Mouse (Mus musculus): ENCODE results near the gene Prkag3. TPM values are rescaled to one million over a fixed set of nuclear protein-coding genes. Genes with fewer than 3 reads are reported as not detected.

Gene Prkag3
- polyA plus RNA-seq, 1 experiment from 2014 or later: 0.21 TPM

- no peak overlapping the region for H3K4me3 ChIP-seq
- peaks cover 15% of the 10 kb centered on the region for H3K27me3 ChIP-seq
- no peaks in the 10 kb centered on the region for H3K36me3 ChIP-seq
- no peak overlapping the region for H3K4me2 ChIP-seq (replicated peaks)
- H3K27ac ChIP-seq: no peak overlapping the region
- WGBS: 89% methylated on average over 8 of the region's 8 CpGs
- no peak for ATAC-seq (ENCODE audit: low FRiP score)
- no peak overlapping the region for H3K9ac ChIP-seq
- no peaks in the 10 kb centered on the region for H3K9me3 ChIP-seq (replicated peaks)
- peaks cover 2% of the 10 kb centered on the region for H3K4me1 ChIP-seq
These were observed 4.4 kb upstream of the Prkag3 start for GRCm38 (mm10) chr1:74753266-74753974.

- Histone ChIP-seq H3K4me2 (replicated peaks) (no peak overlapping the region), H3K27ac (no peak overlapping the region), H3K27me3 (peaks cover 20% of the 10 kb centered on the region), H3K9ac (no peak overlapping the region), H3K4me1 (peaks cover 2% of the 10 kb centered on the region), H3K36me3 (no peaks in the 10 kb centered on the region), H3K9me3 (replicated peaks) (no peaks in the 10 kb centered on the region), H3K4me3 (no peak overlapping the region)
- no peak for ATAC-seq (ENCODE audit: low FRiP score)
- WGBS: 94% methylated on average over 3 of the region's 3 CpGs
These were observed 3.8 kb upstream of the Prkag3 start for GRCm38 (mm10) chr1:74752833-74753232.

GRCm38 (mm10) chr1:74752150-74752549 is 3.1 kb upstream of the Prkag3 start:
- WGBS: 84% methylated on average over 8 of the region's 8 CpGs
- H3K4me2 ChIP-seq (replicated peaks): no peak overlapping the region
- peaks cover 26% of the 10 kb centered on the region for H3K27me3 ChIP-seq
- H3K4me3 ChIP-seq: no peak overlapping the region
- H3K9me3 ChIP-seq (replicated peaks): no peaks in the 10 kb centered on the region
- no peak overlapping the region for H3K9ac ChIP-seq
- no peaks in the 10 kb centered on the region for H3K36me3 ChIP-seq
- no peak overlapping the region for H3K27ac ChIP-seq
- ATAC-seq (ENCODE audit: low FRiP score): no peak
- peaks cover 2% of the 10 kb centered on the region for H3K4me1 ChIP-seq

- Histone ChIP-seq H3K27ac (no peak overlapping the region), H3K36me3 (no peaks in the 10 kb centered on the region), H3K9ac (no peak overlapping the region), H3K4me1 (peaks cover 2% of the 10 kb centered on the region), H3K27me3 (peaks cover 30% of the 10 kb centered on the region), H3K9me3 (replicated peaks) (no peaks in the 10 kb centered on the region), H3K4me3 (no peak overlapping the region), H3K4me2 (replicated peaks) (no peak overlapping the region)
- WGBS: 80% methylated on average over 4 of the region's 4 CpGs
- no peak for ATAC-seq (ENCODE audit: low FRiP score)
These were observed 1.7 kb upstream of the Prkag3 start for GRCm38 (mm10) chr1:74750683-74751082.

- no peak overlapping the region for H3K4me3 ChIP-seq
- no peaks in the 10 kb centered on the region for H3K36me3 ChIP-seq
- H3K4me2 ChIP-seq (replicated peaks): no peak overlapping the region
- WGBS: 76% methylated on average over 7 of the region's 7 CpGs
- peaks cover 30% of the 10 kb centered on the region for H3K27me3 ChIP-seq
- H3K9me3 ChIP-seq (replicated peaks): no peaks in the 10 kb centered on the region
- ATAC-seq (ENCODE audit: low FRiP score): no peak
- H3K4me1 ChIP-seq: peaks cover 2% of the 10 kb centered on the region
- no peak overlapping the region for H3K9ac ChIP-seq
- no peak overlapping the region for H3K27ac ChIP-seq
These were observed 280 bp upstream of the Prkag3 start for GRCm38 (mm10) chr1:74749301-74749700.

GRCm38 (mm10) chr1:74747335-74747734 is 1.7 kb downstream of the Prkag3 start:
- Histone ChIP-seq H3K36me3 (no peaks in the 10 kb centered on the region), H3K4me1 (peaks cover 2% of the 10 kb centered on the region), H3K9me3 (replicated peaks) (no peaks in the 10 kb centered on the region), H3K9ac (no peak overlapping the region), H3K27ac (no peak overlapping the region), H3K4me2 (replicated peaks) (no peak overlapping the region), H3K27me3 (peaks cover 30% of the 10 kb centered on the region), H3K4me3 (no peak overlapping the region)
- ATAC-seq (ENCODE audit: low FRiP score): no peak
- 75% methylated on average over 5 of the region's 5 CpGs for WGBS

- Histone ChIP-seq H3K27ac (no peak overlapping the region), H3K4me3 (no peak overlapping the region), H3K36me3 (no peaks in the 10 kb centered on the region), H3K4me1 (no peaks in the 10 kb centered on the region), H3K9me3 (replicated peaks) (no peaks in the 10 kb centered on the region), H3K4me2 (replicated peaks) (no peak overlapping the region), H3K9ac (no peak overlapping the region), H3K27me3 (0 out of 2 replicates have a peak, but pooled peaks cover 2% of the 10 kb centered on the region)
- 77% methylated on average over 7 of the region's 7 CpGs for WGBS
- ATAC-seq (ENCODE audit: low FRiP score): no peak
These were observed 8.2 kb downstream of the Prkag3 start for GRCm38 (mm10) chr1:74740846-74741245.

- WGBS: 85% methylated on average over 7 of the region's 7 CpGs
These were observed 11.5 kb downstream of the Prkag3 start for GRCm38 (mm10) chr1:74737500-74737899.

GRCm38 (mm10) chr1:74736977-74737376 is 12.0 kb downstream of the Prkag3 start:
- no peak for ATAC-seq (ENCODE audit: low FRiP score)
- no peak overlapping the region for H3K4me3 ChIP-seq
- no peak overlapping the region for H3K9ac ChIP-seq
- H3K4me1 ChIP-seq: no peaks in the 10 kb centered on the region
- WGBS: 94% methylated on average over 12 of the region's 12 CpGs
- H3K27ac ChIP-seq: no peak overlapping the region
- no peaks in the 10 kb centered on the region for H3K36me3 ChIP-seq
- 0 out of 2 replicates have a peak, but pooled peaks cover 2% of the 10 kb centered on the region for H3K27me3 ChIP-seq
- no peak overlapping the region for H3K4me2 ChIP-seq (replicated peaks)
- no peaks in the 10 kb centered on the region for H3K9me3 ChIP-seq (replicated peaks)

More at GRCm38 (mm10) chr1:74737500-74737899, 11.5 kb downstream of the Prkag3 start:
- ATAC-seq (ENCODE audit: low FRiP score): no peak
- no peaks in the 10 kb centered on the region for H3K36me3 ChIP-seq
- no peaks in the 10 kb centered on the region for H3K4me1 ChIP-seq
- H3K27ac ChIP-seq: no peak overlapping the region
- 0 out of 2 replicates have a peak, but pooled peaks cover 2% of the 10 kb centered on the region for H3K27me3 ChIP-seq
- H3K4me3 ChIP-seq: no peak overlapping the region
- no peaks in the 10 kb centered on the region for H3K9me3 ChIP-seq (replicated peaks)
- no peak overlapping the region for H3K4me2 ChIP-seq (replicated peaks)
- H3K9ac ChIP-seq: no peak overlapping the region

- WGBS: 75% methylated on average over 8 of the region's 8 CpGs
- ATAC-seq (ENCODE audit: low FRiP score): no peak
These were observed 20.6 kb downstream of the Prkag3 start for GRCm38 (mm10) chr1:74728446-74728845.

GRCm38 (mm10) chr1:74726674-74727073 is 22.3 kb downstream of the Prkag3 start:
- no peaks in the 10 kb centered on the region for H3K4me1 ChIP-seq

More at GRCm38 (mm10) chr1:74728446-74728845, 20.6 kb downstream of the Prkag3 start:
- no peaks in the 10 kb centered on the region for H3K9me3 ChIP-seq (replicated peaks)
- no peaks in the 10 kb centered on the region for H3K36me3 ChIP-seq
- H3K4me1 ChIP-seq: no peaks in the 10 kb centered on the region
- H3K9ac ChIP-seq: no peak overlapping the region
- no peak overlapping the region for H3K4me3 ChIP-seq
- no peak overlapping the region for H3K4me2 ChIP-seq (replicated peaks)
- H3K27me3 ChIP-seq: no peaks in the 10 kb centered on the region
- no peak overlapping the region for H3K27ac ChIP-seq

GRCm38 (mm10) chr1:74726114-74726513 is 22.9 kb downstream of the Prkag3 start:
- H3K27me3 ChIP-seq: no peaks in the 10 kb centered on the region
- H3K9me3 ChIP-seq (replicated peaks): no peaks in the 10 kb centered on the region
- no peaks in the 10 kb centered on the region for H3K4me1 ChIP-seq
- no peak overlapping the region for H3K4me3 ChIP-seq
- no peak for ATAC-seq (ENCODE audit: low FRiP score)
- H3K36me3 ChIP-seq: no peaks in the 10 kb centered on the region
- no peak overlapping the region for H3K4me2 ChIP-seq (replicated peaks)
- WGBS: 85% methylated on average over 5 of the region's 5 CpGs
- H3K9ac ChIP-seq: no peak overlapping the region
- H3K27ac ChIP-seq: no peak overlapping the region

More at GRCm38 (mm10) chr1:74726674-74727073, 22.3 kb downstream of the Prkag3 start:
- WGBS: 80% methylated on average over 5 of the region's 5 CpGs
- no peak overlapping the region for H3K4me2 ChIP-seq (replicated peaks)
- no peak overlapping the region for H3K4me3 ChIP-seq
- H3K27me3 ChIP-seq: no peaks in the 10 kb centered on the region
- H3K9ac ChIP-seq: no peak overlapping the region
- H3K9me3 ChIP-seq (replicated peaks): no peaks in the 10 kb centered on the region
- no peaks in the 10 kb centered on the region for H3K36me3 ChIP-seq
- no peak overlapping the region for H3K27ac ChIP-seq
- no peak for ATAC-seq (ENCODE audit: low FRiP score)

- H3K27ac ChIP-seq: no peak overlapping the region
- 78% methylated on average over 2 of the region's 2 CpGs for WGBS
- no peaks in the 10 kb centered on the region for H3K4me1 ChIP-seq
- no peak overlapping the region for H3K4me3 ChIP-seq
- no peak overlapping the region for H3K4me2 ChIP-seq (replicated peaks)
- no peak overlapping the region for H3K9ac ChIP-seq
- H3K9me3 ChIP-seq (replicated peaks): no peaks in the 10 kb centered on the region
- H3K27me3 ChIP-seq: no peaks in the 10 kb centered on the region
- ATAC-seq (ENCODE audit: low FRiP score): no peak
- no peaks in the 10 kb centered on the region for H3K36me3 ChIP-seq
These were observed 25.3 kb downstream of the Prkag3 start for GRCm38 (mm10) chr1:74723748-74724147.

Measured in hindbrain, embryonic 12.5 days (tissue).